Mouse (Mus musculus): ENCODE results near the gene Tshr.
A peak's percentile ranks its signal among the peaks of the same experiment; 100 is the strongest.

Tshr gene

DNA sequence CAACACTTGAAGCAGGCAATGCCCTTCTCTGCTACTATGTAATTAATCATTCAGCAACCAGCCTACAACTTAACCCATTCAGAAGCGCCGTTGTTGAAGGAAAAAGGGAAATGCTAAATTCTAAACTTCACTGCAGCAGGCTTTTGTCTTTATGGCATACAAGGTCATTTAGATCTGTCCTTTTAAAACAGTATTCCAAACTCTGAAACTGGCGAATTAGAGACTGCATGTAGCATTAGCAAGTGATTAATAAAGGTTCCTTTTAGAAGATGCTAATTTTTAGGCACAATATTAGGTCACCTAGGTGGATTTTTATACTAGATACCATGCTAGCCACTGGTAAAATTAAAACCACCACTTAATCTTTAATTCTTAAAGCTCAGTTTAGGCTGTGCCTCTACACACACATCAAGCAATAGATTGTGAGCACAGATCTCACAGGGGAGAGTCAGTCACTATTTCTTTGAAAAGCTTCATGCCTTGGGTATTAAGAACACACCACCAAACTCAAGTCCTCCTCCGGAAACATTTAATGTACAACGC is 203.2 kb downstream of the Tshr start:
- DNase-seq (ENCODE audit: low read depth, low spot score) = peak; percentile 60

GRCm38 (mm10) chr12:91588176-91588669 is 203.9 kb downstream of the Tshr start:
- peak; percentile 94 for DNase-seq (ENCODE audit: low read depth, low spot score)

DNA sequence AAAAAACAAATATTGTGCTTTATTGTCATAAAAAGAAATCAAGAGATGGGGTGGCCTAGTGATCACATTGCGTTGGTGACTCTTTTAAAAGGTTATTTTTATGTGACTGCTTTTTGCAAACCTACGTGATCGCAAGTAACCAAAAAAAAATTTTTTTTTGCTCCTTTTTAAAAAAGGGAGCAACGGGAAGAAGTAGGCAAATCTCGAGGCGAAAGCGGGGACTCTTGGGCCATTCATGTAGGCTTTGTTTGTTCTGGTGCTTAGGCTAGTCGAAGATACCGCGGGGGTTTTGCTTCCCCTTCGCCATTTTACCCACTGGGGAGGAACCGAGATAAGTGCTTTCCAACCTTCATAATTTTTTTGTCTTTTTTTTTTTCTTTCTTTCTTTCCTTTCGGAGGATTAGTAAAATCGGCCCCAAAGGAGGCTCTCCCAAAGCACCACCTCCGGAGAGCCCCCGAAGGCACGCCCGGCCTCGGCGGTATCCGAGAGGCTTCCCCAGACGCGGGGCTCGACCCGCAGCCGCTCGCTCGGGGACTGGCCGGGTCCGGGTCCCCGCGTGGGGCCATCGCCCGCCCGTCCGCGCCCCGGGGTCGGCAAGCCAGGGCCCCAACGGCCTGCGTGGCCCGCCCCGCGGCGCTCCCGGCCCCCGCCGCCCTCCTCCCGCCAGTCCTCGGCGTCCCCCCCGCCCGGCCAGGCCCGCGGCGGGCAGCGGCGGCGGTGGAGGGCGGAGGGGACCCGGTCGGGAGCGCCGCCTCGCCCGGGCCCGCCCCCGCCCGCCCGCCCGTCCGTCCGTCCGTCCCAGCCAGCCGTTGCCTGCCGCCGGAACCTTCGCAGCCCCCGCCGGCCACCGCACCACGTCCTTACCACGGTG is 204.5 kb downstream of the Tshr start:
- peak; percentile 71 for DNase-seq (ENCODE audit: low read depth, low spot score)

DNA sequence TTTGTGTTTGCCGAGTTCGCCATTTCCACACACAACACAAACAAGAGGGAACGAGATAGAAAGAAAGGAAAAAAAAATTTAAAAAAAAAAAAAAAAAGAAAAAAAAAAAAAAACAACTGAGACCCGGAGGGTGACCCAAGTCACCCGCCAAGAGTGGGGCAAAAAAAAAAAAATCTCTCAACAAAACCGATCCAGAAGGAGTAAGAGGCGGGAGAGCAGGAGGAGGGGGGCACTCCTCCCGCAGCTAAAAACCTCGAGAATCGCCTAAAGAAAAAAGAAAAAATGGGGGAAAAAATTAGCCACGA is 205.1 kb downstream of the Tshr start:
- no peak for DNase-seq (ENCODE audit: low read depth, low spot score)

DNA sequence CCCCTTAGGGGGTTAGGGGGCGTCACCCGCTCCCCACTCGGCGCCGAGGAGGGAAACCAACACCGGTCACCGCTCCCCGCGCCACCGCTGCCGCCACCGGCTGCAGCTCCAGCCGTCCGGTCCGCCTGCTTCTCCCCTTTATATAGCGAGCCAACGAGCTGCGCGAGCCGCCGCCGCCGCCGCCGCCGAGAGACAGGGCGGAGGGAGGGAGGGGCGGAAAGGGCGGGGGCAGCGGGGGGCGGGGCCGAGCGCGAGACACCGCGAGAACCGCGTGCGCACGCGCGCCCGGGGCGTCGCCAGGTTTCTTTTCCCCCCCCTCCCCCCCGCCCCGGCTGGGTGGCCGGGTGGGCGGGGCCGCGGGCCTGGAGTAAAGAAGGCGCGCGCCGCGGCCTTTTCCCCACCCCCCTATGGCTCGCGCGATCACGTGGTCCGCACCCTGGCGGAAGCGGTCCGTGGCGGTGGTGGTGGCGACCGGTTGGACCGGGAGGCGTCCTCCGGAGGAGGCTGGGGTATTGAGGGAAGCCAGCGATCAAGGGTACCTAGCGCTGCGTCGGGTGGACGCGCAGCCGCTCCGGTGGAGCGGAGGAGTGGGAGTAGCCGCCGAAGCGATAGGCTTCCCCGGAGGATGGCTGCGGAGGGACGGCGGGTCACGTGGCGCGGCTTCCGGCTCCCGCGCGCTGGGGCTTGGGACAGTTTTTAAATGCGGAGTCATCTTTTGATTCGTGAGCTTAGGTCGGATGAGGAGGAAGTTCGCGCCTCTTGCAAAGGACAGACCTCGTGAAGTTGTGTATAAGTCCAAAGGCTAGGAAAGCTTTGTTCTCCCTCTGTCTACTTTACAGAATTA is 205.7 kb downstream of the Tshr start, which contains the start of gene Gtf2a1:
Gene Gtf2a1 (minus strand): TSS at position 641 of the 844 bp plus-strand sequence.
- peak; percentile 99 for DNase-seq (ENCODE audit: low read depth, low spot score)

DNA sequence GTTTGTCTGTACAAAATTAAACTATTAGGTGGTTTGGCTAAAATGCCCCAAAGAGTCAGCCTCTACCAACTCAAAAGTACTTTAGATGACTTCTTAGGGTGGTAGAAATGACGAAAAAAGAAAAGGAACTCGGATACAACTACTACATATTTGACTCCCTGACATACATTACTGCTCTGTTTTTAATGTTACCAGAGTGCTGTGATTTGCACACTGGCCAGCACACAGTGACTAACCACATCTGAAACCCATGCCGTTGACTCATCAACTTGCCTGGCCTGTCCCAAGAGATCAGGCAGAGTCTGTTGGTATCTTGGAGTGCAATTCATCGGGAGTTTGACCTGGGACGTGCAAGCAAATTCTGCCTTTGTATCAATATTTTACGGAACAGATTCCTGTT is 206.4 kb downstream of the Tshr start:
- DNase-seq (ENCODE audit: low read depth, low spot score) = peak; percentile 72

DNA sequence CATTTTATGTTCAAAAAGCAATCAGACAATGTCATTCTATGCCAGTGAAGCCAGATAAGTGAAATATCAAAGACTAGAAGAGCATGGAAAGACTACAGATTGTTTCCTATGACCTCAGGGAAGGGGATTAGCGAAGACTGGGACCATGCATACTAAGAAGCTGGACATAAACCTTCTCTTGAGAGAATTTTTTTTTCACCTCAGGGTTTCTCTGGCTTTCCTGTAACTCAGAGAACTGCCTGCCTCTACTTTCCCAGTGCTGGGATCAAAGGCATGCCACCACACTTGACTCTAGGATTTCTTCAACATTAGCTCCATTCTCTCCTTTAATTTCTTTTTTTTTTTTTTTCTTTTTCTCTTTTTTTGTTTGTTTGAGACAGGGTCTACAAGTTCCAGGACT is 206.8 kb downstream of the Tshr start:
- DNase-seq (ENCODE audit: low read depth, low spot score) = no peak

DNA sequence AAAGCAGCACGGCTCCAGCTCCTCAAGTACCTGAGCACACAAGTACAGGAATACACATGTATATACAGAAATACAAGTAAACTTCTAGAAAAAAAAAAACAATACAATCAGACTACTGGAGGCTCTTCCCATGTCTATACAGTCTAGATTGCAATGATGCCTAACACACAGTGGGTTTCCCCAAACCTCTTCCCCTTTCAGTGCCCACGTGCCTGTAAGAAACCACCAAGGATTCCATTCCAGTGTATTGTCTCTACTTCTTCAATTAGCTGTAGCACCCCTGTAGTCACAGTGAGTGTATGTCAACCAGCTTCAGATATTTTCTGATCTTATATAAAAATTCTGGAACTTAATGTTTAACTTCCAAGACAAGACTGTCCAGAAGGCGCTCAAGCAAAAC is 207.8 kb downstream of the Tshr start:
- DNase-seq (ENCODE audit: low read depth, low spot score) = peak; percentile 77
